Mouse (Mus musculus) common myeloid progenitor, adult 5-6 weeks (primary cell): ENCODE results near the gene Zfp326. TPM values are rescaled to one million over a fixed set of nuclear protein-coding genes. Genes with fewer than 3 reads are reported as not detected.
A peak's percentile ranks its signal among the peaks of the same experiment; 100 is the strongest.
"Not testable (repeated sequence)": the region's sequence is repeated elsewhere in the genome, so short reads cannot be mapped to it uniquely, and the experiment has no call there.

Source experiments
- ATAC-seq: replicated peaks from 2 replicates; pipeline ENCODE4 v1.8.0; 2016; ENCODE audit warnings: low read depth, mild to moderate bottlenecking, moderate TSS enrichment, inconsistent platforms; ENCODE audit not compliant: poor library complexity, severe bottlenecking
- total RNA-seq: library from RNA; stranded (forward); fragments of 200-1000, 187-1606 nt; gene quantifications from 2 replicates; pipeline ENCODE4 v1.2.3, GENCODE M21; 2017

Gene Zfp326
- total RNA-seq, 1 experiment from 2014 or later = 102 TPM

DNA sequence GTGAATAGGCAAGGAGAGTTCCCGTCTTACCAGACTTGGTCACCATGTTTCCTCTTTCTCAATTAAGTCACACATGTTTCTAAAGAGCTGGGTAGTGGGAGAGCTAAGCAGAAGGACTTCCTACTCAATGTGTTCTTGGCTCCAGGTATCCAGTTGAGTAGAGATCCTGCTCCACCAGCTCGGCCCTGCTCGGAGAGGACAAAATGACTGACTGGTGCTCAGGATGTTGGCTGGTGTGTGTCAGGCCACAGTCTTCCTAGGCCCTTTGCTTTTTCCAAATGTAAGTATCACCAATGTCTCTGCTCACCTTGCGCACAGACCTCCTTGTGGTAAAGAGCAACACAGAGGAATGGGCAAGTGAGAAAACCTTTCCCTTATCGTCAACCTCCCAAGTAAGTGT lies 14.7 kb upstream of the Zfp326 start:
- no peak for ATAC-seq

DNA sequence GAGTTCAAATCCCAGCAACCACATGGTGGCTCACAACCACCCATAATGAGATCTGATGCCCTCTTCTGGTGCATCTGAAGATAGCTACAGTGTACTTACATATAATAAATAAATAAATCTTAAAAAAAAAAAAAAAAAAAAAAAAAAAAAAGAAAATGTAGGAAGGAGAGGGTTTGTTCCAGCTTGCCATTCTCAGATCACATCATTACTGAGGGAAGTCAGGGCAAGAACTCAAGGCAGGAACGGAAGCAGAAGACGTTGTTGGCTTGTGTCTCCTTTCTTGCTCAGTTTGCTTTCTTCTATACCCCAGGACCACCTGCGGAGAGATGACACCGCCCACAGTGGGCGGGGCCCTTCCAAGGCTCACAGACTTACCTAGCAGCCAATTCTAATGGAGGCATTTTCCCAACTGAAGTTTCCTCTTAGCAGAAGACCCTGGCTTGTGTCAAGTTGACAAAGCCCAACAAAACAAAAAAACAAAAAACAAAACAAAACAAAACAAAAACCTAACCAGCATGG lies 11.2 kb upstream of the Zfp326 start:
- ATAC-seq = not testable (repeated sequence)

DNA sequence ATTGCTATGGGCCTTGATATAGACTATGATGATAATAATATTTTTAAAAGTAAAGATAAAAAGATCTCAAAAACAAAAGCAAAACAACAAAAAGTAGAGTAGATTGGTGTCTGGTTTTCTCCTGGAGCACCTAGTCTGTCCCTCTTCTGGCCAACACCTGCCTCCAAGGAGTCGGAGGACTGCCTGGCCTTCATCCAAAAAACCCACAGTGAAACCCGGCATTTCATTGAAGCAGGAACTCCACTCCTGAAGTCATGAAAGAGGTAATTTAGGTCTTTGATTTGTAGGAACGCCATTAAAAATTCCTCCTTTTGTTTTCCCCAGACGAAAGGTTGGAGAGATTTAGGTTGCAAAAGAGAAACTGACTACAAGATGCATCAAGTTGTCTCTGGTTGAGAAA lies 8.9 kb upstream of the Zfp326 start:
- no peak for ATAC-seq

DNA sequence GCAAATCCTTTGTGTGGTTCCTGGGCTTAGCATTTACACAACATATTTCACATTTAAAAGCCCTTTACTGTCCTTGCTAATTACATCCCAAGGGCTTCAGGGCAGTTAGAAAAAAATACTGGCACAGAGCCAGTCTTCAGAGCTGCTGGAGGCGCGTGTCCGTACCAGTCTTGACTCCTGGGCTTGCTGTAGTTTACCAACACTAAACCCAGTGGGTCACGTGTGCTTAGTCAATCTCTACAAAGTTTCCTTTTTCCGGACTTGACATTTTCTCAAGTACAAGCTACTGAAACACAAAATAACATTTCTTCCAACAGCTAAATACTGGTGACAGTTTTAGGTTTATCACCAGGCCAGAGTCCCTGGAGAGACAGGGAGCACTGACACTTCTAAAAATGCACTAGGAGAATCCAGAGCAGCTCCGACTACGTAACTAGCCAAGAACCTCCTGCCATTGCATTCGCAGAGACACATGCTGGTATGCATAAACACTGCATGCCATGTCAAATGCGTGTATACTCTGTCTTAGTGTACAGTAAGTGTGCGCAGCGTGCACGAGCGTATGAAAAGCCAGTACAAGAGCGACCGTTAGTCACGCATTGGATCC lies 8.4 kb upstream of the Zfp326 start:
- 0 out of 2 replicates have a peak, but pooled peaks have one; percentile 30 for ATAC-seq

DNA sequence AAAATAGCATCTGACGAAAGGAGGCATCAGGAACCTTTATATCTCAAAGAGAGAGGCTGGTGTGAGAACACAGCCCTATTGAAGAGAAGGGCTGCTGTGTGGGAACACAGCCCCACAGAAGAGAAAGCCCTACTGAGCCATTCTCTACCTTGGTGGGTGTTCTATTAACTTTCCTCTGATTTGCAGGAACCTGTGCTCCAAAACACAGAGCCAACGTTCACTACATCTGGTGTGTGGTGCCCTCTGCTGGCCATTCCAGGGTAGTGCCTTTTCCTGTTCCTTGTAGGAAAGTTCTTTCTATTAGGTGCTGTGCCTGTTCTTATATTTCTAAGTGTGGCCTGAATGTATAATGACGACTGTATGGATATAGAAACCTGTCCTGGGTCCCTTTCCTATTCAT lies 7.8 kb upstream of the Zfp326 start:
- peak; percentile 86 for ATAC-seq

DNA sequence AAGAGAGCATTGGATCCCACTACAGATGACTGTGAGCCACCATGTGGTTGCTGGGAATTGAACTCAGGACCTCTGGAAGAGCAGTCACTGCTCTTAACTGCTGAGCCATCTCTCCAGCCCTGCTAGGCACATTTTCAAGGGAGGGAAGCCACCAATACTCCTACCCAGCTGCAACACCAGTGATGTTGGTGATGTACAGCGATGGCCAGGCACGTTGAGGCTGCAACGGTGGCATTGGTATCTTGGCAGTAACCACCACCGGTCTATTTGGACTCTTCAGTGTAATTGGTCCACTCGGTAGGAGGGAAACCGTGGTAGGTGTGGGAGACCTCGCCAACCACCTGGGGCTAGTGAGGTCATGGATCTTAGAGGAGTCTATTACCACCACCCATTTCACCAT lies 6.6 kb upstream of the Zfp326 start:
- ATAC-seq = no peak

DNA sequence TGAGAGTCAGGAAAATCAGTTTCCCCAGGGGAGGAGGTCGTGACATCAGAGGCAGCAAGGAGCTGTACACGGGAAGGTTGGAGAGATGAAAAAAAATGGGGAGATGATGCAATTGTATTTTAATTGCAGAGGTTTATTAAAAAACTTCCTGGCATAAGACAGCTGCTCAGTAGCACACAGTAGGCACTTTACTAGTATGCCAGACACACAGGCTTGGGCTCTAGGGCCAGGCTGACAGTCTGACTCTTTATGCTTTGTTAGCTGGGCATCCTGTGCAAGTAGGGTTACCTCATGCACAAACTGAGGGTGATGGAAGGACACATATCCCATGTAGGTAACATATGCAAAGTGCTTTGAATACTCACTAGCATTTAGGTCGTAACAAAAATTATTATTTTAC lies 5.2 kb upstream of the Zfp326 start:
- no peak for ATAC-seq

DNA sequence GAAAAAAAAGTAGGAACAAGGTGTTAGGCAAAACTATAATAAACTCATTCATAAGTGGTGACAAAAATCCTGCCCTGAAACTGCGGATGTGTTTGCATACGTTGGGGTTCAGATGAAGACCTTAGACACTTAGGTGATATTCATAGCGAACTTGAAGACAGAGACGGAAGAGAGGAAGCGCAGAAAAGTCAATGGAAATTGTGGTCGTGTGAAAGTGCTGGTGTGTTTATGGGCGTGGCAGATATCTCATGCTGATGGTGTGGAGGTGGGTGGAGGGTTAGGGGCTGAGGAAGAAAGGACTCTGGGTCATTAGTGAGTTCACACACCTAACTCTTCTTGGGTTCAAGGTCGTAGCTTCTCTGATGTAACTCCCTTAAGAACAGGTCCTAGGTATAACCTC lies 4.2 kb upstream of the Zfp326 start:
- no peak for ATAC-seq

DNA sequence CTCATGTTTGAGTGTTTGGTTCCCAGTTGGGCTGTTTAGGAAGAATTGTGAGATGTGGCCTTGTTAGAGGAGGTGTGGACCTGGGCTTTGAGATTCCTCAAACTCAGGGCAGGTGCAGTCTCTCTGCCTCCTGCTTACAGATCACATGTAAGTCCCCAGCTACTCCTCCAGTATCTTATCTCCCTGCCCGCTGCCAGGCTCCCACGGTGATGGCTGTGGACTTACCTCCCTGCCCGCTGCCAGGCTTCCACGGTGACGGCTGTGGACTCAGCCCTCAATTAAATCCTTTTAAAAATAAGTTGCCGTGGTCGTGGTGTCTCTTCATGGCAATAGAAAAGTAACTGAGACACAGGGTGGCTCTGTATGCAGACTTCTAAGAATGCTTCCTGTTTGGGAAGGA lies 3.4 kb upstream of the Zfp326 start:
- ATAC-seq = no peak

DNA sequence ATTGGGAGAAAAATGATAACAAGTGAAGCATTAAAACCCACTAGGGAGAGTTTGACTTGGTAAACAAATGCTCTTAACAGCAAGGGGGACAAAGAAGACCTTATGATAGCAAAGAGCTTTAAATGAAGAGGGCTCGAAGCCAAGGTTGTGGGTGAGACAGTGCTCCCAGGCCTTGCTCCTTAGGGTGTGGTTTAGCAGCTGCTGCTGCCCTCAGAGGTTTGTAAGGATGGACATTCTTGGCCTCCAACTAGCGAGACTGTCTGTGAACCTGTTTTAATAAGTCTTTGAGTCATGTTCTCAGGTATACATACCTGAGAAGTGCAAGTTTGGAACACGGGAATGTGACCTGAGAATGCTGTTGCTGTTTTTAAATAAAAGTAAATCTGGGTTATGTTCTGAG lies 2.6 kb upstream of the Zfp326 start:
- ATAC-seq = no peak

DNA sequence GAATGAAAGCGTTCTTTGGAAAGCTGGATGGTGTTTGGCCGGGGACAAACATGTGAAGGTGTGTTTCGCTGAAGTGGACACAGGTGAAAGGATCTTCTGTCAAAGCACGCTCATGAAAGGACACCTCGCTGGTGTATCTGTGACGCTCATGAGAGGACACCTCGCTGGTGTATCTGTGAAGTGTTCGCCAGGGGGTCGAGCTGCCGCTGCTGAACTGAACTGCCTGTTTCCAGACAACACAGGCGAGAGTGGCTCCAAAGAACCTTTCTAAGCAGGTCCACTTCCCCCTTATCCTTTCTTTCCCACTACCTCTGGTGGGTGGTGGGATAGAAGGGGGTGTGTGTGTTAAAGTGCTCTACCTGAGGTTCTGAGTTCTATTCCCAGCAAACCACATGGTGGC lies 1.9 kb upstream of the Zfp326 start:
- no peak for ATAC-seq

DNA sequence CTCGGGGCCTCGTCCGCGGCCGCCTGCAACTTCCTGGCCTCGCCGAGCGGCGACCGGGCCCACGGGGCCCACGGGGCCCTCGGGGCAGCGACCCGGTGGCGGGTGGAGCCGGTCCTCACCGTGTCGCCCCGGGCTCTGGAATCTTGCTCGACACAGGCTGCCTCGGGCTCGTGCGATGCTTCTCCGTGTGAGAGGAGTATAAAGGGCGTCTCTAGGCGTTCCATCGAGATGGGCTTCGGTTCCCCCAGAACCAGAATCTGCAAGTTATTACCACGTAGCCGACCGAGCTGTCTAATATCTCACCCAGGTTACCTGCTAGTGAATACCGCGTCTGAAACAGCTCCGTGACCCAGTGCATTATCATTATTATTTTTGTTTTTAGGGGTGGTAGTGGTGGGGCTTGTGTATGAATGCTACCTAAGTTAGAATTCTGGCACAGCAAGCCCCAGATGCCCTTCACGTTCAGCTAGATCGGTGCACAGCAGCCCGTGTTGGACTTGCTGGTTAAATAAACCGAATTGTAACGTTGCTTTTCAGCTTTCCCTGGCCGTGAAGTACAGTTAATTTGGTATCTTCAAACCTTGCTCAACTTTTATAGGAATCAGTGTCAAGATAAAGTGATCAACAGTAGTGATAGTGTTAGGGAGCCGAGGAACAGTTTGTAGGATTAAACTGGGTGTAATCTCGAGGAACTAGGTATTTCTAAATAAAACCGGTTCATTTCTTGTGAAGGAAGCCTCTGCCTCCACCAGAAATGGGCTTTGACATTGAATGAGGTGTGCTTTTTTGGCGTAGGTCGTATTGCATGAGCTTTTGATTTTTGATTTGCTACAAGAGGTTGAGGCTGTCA lies 785 bp downstream of the Zfp326 start:
- ATAC-seq = no peak

DNA sequence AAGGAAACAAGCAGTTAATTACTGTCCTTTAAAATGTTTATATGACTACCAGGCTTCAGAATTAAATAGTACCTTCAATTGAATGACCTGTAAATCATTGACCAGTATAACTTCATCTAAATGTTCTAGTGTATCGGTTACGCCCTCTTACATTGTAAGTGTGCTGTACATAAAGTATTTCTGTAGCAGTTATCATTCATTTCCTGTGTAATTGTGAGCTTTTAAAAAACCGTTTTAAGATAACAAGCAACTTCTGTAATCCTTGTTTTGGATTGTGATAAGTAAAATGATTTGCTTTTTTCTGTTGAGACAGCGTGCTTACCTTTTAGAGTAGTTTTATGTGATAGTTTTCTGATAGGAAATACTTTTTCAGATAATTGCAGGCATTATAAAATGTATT lies 11.0 kb downstream of the Zfp326 start:
- ATAC-seq = no peak

DNA sequence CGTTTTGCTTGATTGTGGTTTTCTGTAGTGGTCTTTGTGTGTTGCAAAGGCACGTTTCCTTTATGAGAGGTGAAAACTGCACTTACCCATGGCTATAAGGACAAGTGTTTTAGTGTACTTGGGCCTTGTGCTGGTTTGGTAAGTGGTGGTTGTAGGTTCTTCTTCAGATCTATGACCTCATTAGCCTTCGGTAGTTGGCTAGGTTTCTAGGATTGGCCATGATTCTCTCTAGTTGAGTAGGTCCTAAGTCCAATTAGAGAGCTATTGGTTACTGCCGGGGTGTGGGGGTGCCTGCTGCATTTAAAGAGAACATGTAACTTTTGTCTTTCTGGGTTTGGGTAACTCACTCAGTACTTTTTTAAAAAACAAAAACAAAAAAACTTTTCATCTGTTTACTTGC lies 21.8 kb downstream of the Zfp326 start:
- no peak for ATAC-seq

DNA sequence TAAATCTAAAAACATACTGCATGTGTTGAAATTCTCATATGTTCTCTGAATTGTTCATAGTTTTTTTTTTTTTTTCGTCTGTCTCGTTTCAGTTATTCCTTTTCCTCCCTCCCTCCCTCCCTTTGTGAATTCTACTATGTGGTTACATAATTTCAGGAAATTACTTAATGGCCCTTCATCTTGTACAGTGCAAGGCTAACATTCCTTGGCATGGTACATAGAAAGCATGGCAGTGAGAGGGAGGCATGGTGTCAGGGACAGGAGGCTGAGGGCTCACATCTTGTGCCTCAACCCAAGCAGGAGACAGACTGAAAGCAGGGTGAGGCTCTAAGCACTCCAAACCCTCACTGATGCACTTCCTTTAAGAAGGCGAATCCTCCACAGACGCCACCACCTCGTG lies 32.8 kb downstream of the Zfp326 start:
- ATAC-seq = no peak

DNA sequence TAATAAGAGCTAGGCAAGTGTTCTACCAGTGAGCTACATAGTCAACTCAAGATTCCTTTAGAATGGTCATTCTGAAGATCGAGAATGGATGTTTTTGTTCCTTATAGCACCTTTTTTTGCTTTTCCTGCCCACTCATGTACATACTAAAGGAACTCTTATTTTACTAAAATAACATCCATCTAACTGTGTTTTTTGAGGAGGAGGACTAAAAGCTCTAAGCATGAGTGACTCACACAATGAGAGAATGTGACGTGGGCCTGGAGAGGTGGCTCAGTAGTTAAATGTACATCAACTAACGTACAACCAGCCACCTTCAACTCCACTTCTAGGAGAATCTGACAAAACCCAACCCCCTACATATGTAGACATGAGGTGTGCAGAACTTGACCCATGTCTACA lies 33.3 kb downstream of the Zfp326 start:
- no peak for ATAC-seq

DNA sequence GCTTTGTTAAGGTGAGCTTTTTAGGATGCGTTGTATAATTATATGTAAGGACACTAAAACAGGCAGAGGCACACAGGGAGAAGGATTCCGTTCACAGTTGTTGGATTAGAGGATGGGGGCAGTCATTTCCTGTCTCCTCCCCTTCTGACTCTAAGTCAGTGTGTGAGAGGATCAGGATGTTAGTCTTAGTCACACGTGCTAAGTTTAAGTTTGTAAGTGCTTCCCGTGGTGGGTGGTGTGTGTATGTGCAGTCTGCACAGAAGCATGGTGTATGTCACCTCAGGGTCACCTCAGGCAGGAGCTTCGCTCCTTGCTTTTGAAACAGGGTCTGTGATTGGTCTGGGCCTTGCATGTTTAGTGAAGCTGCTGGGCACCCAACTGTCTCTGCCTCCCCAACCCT lies 35.1 kb downstream of the Zfp326 start:
- ATAC-seq = no peak

DNA sequence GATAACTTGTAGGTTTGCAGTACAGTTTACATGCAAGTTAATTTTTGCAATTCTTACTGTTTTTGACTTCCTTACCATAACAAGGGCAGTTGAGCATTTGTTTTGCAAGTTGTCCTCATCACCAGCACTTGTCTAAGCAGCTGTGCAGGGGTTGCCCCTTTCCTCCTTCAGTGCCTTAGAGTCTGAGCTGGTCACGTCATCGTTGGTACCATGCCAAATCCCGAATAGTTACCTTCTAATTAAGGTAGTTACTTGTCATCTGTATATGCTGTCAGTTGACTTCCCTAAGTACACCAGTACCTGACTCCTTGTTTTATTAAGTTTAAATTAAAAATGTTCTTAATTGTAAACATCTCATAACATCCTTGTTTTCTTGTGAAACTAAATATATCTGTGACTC lies 41.0 kb downstream of the Zfp326 start:
- no peak for ATAC-seq

DNA sequence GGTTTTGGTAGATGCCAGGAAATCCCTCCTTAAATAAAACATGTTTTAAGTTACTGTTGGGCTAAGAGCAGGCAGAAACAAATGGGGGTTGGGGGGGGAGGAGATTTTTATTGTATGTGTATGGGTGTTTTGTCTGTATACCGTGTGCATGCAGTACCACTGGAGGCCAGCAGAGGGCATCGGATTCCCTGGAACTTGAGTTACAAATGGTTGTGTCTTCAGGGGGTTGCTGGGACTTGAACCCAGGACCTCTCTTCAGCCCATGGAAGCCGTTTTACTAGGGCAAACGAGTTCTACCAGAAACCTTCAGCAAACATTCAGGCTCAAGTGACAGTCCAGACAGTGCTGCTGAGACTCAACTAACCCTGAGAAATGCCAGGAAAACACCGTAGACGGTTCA lies 41.9 kb downstream of the Zfp326 start:
- no peak for ATAC-seq

DNA sequence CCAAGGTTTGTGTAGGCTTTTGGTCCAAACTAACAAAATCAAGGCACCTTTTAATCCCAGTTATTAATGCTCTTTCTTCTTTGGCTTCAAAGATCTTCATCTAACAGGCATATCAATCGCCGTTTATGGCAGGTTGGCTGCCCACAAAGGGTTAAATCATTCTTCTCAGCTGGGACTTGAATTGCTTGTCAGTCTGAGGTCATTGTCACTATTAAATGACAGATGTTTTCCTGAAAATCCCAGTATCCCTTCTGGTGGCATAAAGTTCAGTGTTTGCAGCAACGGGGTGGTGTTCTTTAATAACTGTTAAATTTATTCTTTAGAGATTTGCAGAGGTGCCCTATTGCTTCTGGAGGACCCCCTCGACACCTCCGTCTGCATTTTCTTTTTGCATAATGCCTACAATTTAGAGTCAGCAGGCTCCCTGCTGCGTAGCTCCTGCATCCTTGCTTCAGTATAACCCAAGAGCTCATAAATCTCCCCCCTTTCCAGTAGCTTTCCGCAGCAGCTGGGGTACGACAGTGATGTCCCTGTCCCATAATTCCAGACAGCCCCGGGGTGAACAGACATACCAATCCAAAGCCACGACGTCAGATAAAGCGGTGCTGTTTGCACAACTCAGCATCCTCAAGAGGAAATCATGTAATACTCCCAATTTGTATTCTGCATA lies 46.6 kb downstream of the Zfp326 start:
- ATAC-seq = no peak

DNA sequence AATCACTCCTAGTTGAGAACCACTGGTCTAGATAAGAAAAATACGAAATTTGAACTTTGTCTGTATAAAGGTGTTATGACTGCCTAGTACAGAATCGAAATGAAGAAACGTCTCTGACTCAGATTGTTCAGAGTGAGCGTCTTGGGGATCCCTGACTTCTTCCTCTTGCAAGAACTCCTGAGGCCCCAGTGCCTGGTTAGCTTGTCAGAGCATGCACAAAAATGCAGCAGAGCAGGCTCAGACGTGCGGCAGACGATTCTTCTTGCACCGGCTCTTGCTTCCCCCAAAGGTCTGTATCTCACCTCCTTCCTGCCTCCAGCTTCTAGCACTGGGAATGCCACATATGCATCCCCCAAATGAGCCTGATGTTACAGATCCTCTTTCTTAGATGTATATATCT lies 48.0 kb downstream of the Zfp326 start:
- no peak for ATAC-seq
